Mouse (Mus musculus): ENCODE data around the gene Cog1. TPM values are rescaled to one million over a fixed set of nuclear protein-coding genes. Genes with fewer than 3 reads are reported as not detected.

Cog1 gene
- total and polyA plus RNA-seq, 2 experiments from 2014 or later, result 30.6 to 63.8 TPM

- H3K27me3 ChIP-seq (ENCODE audit: insufficient read depth, low read length), result no peaks in the 10 kb centered on the region
- H3K27ac ChIP-seq, result peak within 1 kb of the TSS; percentile 93
- H3K36me3 ChIP-seq (ENCODE audit: insufficient read depth, low read length), result peaks cover 26% of the 10 kb centered on the region
- H3K4me2 ChIP-seq (ENCODE audit: low read depth, low read length), result peak within 1 kb of the TSS; percentile 78
- DNase-seq (ENCODE audit: low spot score) (peak; percentile 87), ATAC-seq (peak; percentile 79)
- peak within 1 kb of the TSS; percentile 94 for H3K9ac ChIP-seq (replicated peaks; ENCODE audit: low read length)
- no peaks in the 10 kb centered on the region for H3K9me3 ChIP-seq (ENCODE audit: low read length)
- H3K4me1 ChIP-seq (ENCODE audit: insufficient read depth, low read length), result peaks cover 9% of the 10 kb centered on the region; the same call in 1 of the 2 replicates
- TF ChIP-seq CTCF (IDR thresholded peaks at IDR 0.05; ENCODE audit: low read depth), result peak; percentile 44
- peak within 1 kb of the TSS; percentile 82 for H3K4me3 ChIP-seq (ENCODE audit: low read length)
- WGBS, result 3% methylated on average over 70 of the region's 91 CpGs
Observed at GRCm38 (mm10) chr11:113649353-113650210, 613 bp downstream of the Cog1 start, which contains the start of gene Slc39a11. TSS of gene Slc39a11 (minus strand) at chr11:113650079.

GRCm38 (mm10) chr11:113651206-113651906, 2.4 kb downstream of the Cog1 start:
- WGBS, result 62% methylated on average over 22 of the region's 22 CpGs
- TF ChIP-seq CTCF (IDR thresholded peaks at IDR 0.05; ENCODE audit: low read depth), result no peak
- no peaks in the 10 kb centered on the region for H3K27me3 ChIP-seq (ENCODE audit: insufficient read depth, low read length)
- H3K4me3 ChIP-seq (ENCODE audit: low read length), result no peak overlapping the region; the same call in 1 of the 2 replicates
- H3K36me3 ChIP-seq (ENCODE audit: insufficient read depth, low read length), result peaks cover 42% of the 10 kb centered on the region
- H3K27ac ChIP-seq, result peak overlapping the region; percentile 66; the same call in 1 of the 2 replicates
- peaks cover 9% of the 10 kb centered on the region; the same call in 1 of the 2 replicates for H3K4me1 ChIP-seq (ENCODE audit: insufficient read depth, low read length)
- ATAC-seq (peak; percentile 42; the same call in 1 of the 2 replicates), DNase-seq (ENCODE audit: low spot score) (peak; percentile 50)
- no peaks in the 10 kb centered on the region for H3K9me3 ChIP-seq (ENCODE audit: low read length)
- peak overlapping the region; percentile 78; the same call in 1 of the 2 replicates for H3K4me2 ChIP-seq (ENCODE audit: low read depth, low read length)
- no peak overlapping the region for H3K9ac ChIP-seq (replicated peaks; ENCODE audit: low read length)

- H3K27me3 ChIP-seq (ENCODE audit: insufficient read depth, low read length), result no peaks in the 10 kb centered on the region
- H3K27ac ChIP-seq, result 0 out of 2 replicates have a peak overlapping the region, but pooled peaks have one; percentile 1
Observed at GRCm38 (mm10) chr11:113651907-113652273, 2.9 kb downstream of the Cog1 start.

GRCm38 (mm10) chr11:113652516-113652915, 3.5 kb downstream of the Cog1 start:
- Histone ChIP-seq H3K4me2 (ENCODE audit: low read depth, low read length) (no peak overlapping the region), H3K9me3 (ENCODE audit: low read length) (no peaks in the 10 kb centered on the region), H3K4me3 (ENCODE audit: low read length) (no peak overlapping the region), H3K36me3 (ENCODE audit: insufficient read depth, low read length) (peaks cover 52% of the 10 kb centered on the region), H3K27me3 (ENCODE audit: insufficient read depth, low read length) (no peaks in the 10 kb centered on the region), H3K27ac (no peak overlapping the region), H3K4me1 (ENCODE audit: insufficient read depth, low read length) (peaks cover 14% of the 10 kb centered on the region), H3K9ac (replicated peaks; ENCODE audit: low read length) (no peak overlapping the region)
- no peak for TF ChIP-seq CTCF (IDR thresholded peaks at IDR 0.05; ENCODE audit: low read depth)
- ATAC-seq (no peak), DNase-seq (ENCODE audit: low spot score) (no peak)
- whole genome bisulfite sequencing, result 81% methylated on average over 6 of the region's 6 CpGs

More at GRCm38 (mm10) chr11:113651907-113652273, 2.9 kb downstream of the Cog1 start:
- Histone ChIP-seq H3K36me3 (ENCODE audit: insufficient read depth, low read length) (peaks cover 45% of the 10 kb centered on the region), H3K4me3 (ENCODE audit: low read length) (no peak overlapping the region), H3K4me2 (ENCODE audit: low read depth, low read length) (no peak overlapping the region), H3K9me3 (ENCODE audit: low read length) (no peaks in the 10 kb centered on the region), H3K4me1 (ENCODE audit: insufficient read depth, low read length) (peaks cover 9% of the 10 kb centered on the region; the same call in 1 of the 2 replicates), H3K9ac (replicated peaks; ENCODE audit: low read length) (no peak overlapping the region)
- ATAC-seq, result peak; percentile 56; the same call in 1 of the 2 replicates
- TF ChIP-seq CTCF (IDR thresholded peaks at IDR 0.05; ENCODE audit: low read depth), result peak; percentile 80
- peak; percentile 83 for DNase-seq (ENCODE audit: low spot score)
- 50% methylated on average over 8 of the region's 8 CpGs for WGBS

GRCm38 (mm10) chr11:113654105-113654504, 5.1 kb downstream of the Cog1 start:
- ATAC-seq (no peak), DNase-seq (ENCODE audit: low spot score) (no peak)
- no peak overlapping the region for H3K4me3 ChIP-seq (ENCODE audit: low read length)
- no peak overlapping the region for H3K9ac ChIP-seq (replicated peaks; ENCODE audit: low read length)
- H3K4me1 ChIP-seq (ENCODE audit: insufficient read depth, low read length), result peaks cover 15% of the 10 kb centered on the region
- H3K27me3 ChIP-seq (ENCODE audit: insufficient read depth, low read length), result no peaks in the 10 kb centered on the region
- H3K4me2 ChIP-seq (ENCODE audit: low read depth, low read length), result no peak overlapping the region
- H3K9me3 ChIP-seq (ENCODE audit: low read length), result no peaks in the 10 kb centered on the region
- no peak overlapping the region for H3K27ac ChIP-seq
- WGBS, result 87% methylated on average over 15 of the region's 15 CpGs
- TF ChIP-seq CTCF (IDR thresholded peaks at IDR 0.05; ENCODE audit: low read depth), result no peak
- peaks cover 67% of the 10 kb centered on the region for H3K36me3 ChIP-seq (ENCODE audit: insufficient read depth, low read length)

- Histone ChIP-seq H3K27ac (no peak overlapping the region), H3K9ac (replicated peaks; ENCODE audit: low read length) (no peak overlapping the region), H3K27me3 (ENCODE audit: insufficient read depth, low read length) (no peaks in the 10 kb centered on the region), H3K4me2 (ENCODE audit: low read depth, low read length) (no peak overlapping the region), H3K4me1 (ENCODE audit: insufficient read depth, low read length) (peaks cover 15% of the 10 kb centered on the region), H3K9me3 (ENCODE audit: low read length) (no peaks in the 10 kb centered on the region), H3K4me3 (ENCODE audit: low read length) (no peak overlapping the region), H3K36me3 (ENCODE audit: insufficient read depth, low read length) (peaks cover 71% of the 10 kb centered on the region)
- DNase-seq (ENCODE audit: low spot score) (peak; percentile 70), ATAC-seq (no peak)
- 66% methylated on average over 18 of the region's 18 CpGs for WGBS
- no peak for TF ChIP-seq CTCF (IDR thresholded peaks at IDR 0.05; ENCODE audit: low read depth)
Observed at GRCm38 (mm10) chr11:113654561-113655270, 5.7 kb downstream of the Cog1 start.

Data from hindbrain, postnatal 0 days (tissue).